Mouse (Mus musculus) lung, adult 2 months (tissue): ENCODE data around the gene Rtkn2. TPM values are rescaled to one million over a fixed set of nuclear protein-coding genes. Genes with fewer than 3 reads are reported as not detected.
A peak's percentile ranks its signal among the peaks of the same experiment; 100 is the strongest.

Experiments used
- DNase-seq: peaks from one replicate; pipeline ENCODE4 v3.0.0; 2022
- H3K4me1 ChIP-seq: fragments of 200-500 bp; 2 replicates; pipeline ENCODE4 v1.6.1; 2011; ENCODE audit warnings: low read length; ENCODE audit not compliant: control insufficient read depth, insufficient read depth
- H3K4me3 ChIP-seq: fragments of 200-500 bp; replicated peaks from 2 replicates; pipeline ENCODE3; 2011; ENCODE audit warnings: low read depth, mild to moderate bottlenecking, control low read depth, low read length; ENCODE audit errors: extremely low read depth
- CTCF ChIP-seq: fragments of 200-500 bp; IDR thresholded peaks from 2 replicates; pipeline ENCODE4 v1.5.1; 2011; ENCODE audit warnings: mild to moderate bottlenecking, low read length, control low read depth; ENCODE audit not compliant: insufficient read depth
- POLR2A ChIP-seq: fragments of 200-500 bp; IDR thresholded peaks from 2 replicates; pipeline ENCODE4 v1.6.1; 2011; ENCODE audit warnings: low read depth, mild to moderate bottlenecking, control low read depth, low read length, borderline replicate concordance; ENCODE audit errors: extremely low read depth
- WGBS: fragments of 180-500 bp; shearing (Covaris S2); methylation state at CpG from one replicate; pipeline ENCODE4 v1.1.7; 2018; 5-methylcytosine and 5-hydroxymethylcytosine counted together
- polyA plus RNA-seq: library from polyadenylated mRNA; depleted of rRNA; stranded (reverse); fragments of >200 nt; gene quantifications from 2 replicates; pipeline ENCODE4 v1.2.3, GENCODE M21; 2012; rRNA removed

Rtkn2 gene
- 37.1 and 56.1 TPM in 2 replicates for polyA plus RNA-seq

DNA sequence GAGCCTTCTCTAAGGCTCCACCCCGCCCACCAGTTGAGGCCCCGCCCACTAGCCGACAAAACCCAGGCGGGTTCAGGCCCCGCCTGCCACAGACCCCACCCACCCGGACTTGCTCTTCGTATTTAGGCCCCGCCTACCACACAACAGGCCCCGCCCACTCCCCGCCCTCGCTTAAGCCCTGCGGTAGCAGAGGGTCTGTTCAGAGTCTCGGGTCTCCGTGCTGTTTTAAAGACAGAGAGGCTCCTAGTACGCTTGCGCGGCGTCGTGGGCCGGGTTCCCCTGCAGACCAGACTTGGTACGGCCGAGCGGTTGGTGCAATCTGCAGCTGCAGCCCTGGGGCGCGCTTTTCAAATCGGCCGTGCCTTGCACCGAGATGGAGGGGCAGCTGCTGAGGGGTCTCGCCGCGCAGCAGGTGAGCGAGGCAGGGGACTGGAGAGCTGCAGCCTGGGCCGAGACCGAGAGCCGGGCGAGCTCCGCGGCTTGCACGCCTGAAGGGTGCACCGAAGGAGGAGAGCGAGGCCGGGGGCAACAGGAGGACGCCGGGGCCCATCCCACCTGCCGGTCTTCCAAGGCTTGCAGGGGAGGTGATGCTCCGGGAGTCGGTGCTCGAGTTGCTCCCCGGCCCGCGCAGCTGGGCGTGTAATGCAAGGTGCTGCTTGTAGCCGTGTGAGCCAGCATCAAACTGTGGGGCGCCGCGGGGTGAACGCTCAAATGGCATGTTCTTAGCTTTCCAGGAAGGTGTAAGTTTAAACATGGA is at the start of gene Rtkn2:
TSS of gene Rtkn2 (plus strand) at position 170 of the 757 bp plus-strand sequence.
- Histone ChIP-seq H3K4me1 (no peaks in the 10 kb centered on the region), H3K4me3 (peak within 1 kb of the TSS; percentile 65)
- peak; percentile 86 for DNase-seq
- TF ChIP-seq POLR2A (peak; percentile 37; the same call in 1 of the 2 replicates), CTCF (no peak)
- under 1% methylated on average over 57 of the region's 57 CpGs for WGBS

DNA sequence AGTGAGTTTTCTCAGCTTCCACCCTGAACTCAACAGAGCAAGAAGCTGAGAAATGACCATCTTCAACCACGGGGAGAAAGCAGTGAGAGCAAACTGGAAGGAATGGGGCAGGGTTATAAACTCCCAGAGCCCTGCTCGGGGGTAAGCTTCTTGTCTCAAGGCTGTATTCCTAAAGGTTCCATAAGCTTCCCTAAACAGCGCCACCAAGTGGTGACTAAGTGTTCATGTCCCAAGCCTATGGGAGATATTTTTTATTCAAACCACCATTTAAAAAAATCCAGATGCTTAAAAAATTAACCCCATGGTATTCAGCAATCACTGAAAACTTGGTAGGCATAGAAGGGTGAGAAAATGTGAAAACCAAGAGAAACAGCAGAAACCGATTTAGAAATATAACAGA is 48.0 kb upstream of the Rtkn2 start:
- no peaks in the 10 kb centered on the region for H3K4me1 ChIP-seq
- TF ChIP-seq CTCF (no peak), POLR2A (no peak)
- H3K4me3 ChIP-seq, result no peak overlapping the region
- DNase-seq, result no peak
- WGBS, result 83% methylated on average over 4 of the region's 4 CpGs

DNA sequence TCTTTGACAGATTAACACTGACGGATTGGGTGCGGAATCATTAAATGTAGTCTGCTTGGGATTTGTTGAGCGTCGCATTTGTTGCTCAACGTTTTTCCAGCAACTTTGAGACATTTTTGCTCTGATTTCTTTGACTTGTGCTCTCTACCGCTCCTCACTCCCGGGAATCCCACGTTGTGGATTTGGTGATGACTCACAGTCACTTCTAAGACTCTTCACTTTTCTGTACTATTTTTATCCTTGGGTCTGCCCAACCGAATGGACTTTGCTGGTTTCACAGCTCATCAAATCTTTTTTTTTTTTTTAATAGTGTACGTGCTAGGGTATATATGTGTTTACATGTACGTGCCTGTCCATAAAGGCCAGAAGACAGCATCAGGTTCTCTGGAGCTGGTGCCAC is 46.6 kb upstream of the Rtkn2 start:
- WGBS, result 63% methylated on average over 11 of the region's 11 CpGs
- DNase-seq, result no peak
- no peak overlapping the region for H3K4me3 ChIP-seq
- no peaks in the 10 kb centered on the region for H3K4me1 ChIP-seq
- no peak for TF ChIP-seq POLR2A
- no peak for TF ChIP-seq CTCF

DNA sequence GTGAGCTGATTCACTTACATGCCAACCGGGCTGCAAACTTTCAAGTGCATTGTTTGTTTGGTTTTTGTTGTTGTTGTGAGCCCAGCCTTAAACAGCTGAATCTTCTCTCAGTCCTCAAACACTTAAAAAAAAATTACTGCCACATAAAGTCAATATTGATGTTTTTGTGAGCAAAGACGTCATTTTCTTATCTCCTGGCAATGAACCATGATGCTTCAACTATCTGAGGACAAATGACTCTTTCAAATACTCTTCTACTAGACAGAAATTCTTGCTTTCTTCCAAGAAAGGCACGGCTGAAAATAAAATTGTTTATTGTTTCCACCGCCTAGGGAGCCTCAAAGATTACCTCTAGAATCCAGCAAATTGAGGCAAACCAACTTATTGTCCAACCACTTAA is 42.4 kb upstream of the Rtkn2 start:
- H3K4me3 ChIP-seq, result no peak overlapping the region
- TF ChIP-seq POLR2A, result no peak
- TF ChIP-seq CTCF, result no peak
- 38% methylated on average over 4 of the region's 4 CpGs for WGBS
- peaks cover 2% of the 10 kb centered on the region for H3K4me1 ChIP-seq
- no peak for DNase-seq

DNA sequence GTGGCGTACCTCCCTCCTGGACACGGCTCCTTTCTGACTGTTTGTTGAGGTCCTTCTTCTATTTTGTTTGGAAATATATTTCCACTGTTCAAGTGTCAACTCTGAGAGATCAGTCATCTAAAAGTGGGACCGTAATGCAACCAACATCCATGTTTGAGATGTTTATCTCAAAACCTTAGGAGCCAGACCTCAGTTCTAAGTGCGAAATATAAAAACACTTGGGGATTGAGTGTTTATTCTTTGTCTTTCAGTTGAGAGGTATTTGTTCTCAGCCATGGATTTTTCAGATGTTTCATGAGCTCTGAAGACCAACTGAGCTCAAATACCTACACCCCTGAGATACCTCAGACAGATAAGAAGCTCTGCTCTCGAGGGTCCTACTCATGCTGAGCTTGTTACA is 41.6 kb upstream of the Rtkn2 start:
- H3K4me3 ChIP-seq, result peak overlapping the region; percentile 14

DNA sequence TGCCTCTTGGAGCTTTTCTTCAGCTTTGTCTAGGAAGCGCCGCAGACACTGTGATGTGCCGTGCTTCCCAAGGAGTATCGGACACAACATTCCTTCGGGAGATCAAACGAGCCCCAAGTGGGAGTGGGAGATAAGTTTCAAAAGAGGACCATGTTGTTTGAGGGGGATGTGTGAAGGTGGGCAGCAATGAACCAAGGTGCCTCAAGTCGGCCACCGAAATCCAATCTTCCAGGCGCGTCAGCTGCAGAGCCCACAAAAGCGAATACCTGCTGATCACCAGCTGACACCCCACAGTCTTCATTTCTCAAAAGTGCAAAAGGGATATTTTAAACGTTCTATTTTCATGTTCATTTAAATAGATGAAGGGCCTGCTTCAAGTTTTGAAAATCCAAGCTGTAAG is 39.8 kb upstream of the Rtkn2 start:
- peaks cover 2% of the 10 kb centered on the region for H3K4me1 ChIP-seq
- TF ChIP-seq CTCF (no peak), POLR2A (no peak)
- H3K4me3 ChIP-seq, result no peak overlapping the region
- DNase-seq, result no peak
- WGBS, result 74% methylated on average over 12 of the region's 12 CpGs

More for the DNA sequence above, 41.6 kb upstream of the Rtkn2 start:
- peaks cover 2% of the 10 kb centered on the region for H3K4me1 ChIP-seq
- WGBS, result 71% methylated on average over 5 of the region's 5 CpGs
- DNase-seq, result no peak
- TF ChIP-seq CTCF (no peak), POLR2A (no peak)

DNA sequence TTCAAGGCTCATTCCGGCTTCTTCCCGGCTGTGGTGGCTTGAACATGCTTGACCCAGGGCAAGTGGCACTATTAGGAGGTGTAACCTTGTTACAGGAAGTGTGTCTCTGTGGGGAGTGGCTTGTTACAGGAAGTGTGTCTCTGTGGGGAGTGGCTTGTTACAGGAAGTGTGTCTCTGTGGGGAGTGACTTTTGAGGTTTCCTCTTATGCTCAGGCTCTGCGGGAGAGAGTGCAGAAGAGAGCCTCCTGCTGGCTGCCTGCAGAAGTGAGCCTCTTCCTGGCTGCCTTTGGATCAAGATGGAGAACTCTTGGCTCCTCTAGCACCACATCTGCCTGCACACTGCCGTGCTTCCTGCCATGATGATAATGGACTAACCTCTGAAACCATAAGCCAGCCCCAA is 35.9 kb upstream of the Rtkn2 start:
- H3K4me1 ChIP-seq, result peaks cover 3% of the 10 kb centered on the region; the same call in 1 of the 2 replicates
- no peak for TF ChIP-seq CTCF
- 82% methylated on average over 4 of the region's 4 CpGs for WGBS

DNA sequence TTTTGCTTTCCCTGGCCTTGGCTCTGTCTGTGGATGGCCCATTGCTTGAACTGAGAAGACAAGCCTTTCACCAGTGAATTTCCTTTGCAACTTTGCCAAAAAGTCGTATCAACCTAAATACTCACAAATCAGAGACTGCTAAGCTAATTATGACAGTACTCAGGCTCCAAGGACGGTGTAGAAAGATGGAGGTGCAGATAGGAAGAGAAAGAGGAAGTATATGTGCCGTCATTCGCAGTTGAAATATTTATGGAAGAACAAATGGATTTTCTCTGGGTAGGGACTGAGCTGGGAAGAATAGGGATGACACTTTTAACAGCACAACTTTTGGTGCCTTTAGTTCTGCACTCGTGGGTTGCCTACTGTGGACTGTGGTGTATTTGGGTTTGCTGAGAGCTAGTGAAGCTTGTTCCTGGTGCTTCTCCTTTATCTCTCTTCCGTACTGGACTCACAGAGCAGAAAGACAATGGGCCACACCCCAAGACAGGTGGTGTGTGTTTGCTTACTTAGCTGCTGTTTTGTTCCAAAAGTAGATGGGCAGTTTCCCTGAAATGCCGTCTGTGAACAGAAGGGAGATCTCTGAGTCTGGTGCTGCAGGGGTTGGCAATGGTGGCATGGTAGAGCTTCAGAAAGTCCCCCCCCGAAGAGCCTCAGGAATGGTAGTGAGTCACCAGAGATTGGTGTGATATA is 29.2 kb upstream of the Rtkn2 start:
- 50% methylated on average over 8 of the region's 8 CpGs for WGBS
- peaks cover 3% of the 10 kb centered on the region; the same call in 1 of the 2 replicates for H3K4me1 ChIP-seq
- DNase-seq, result no peak
- TF ChIP-seq CTCF (no peak), POLR2A (no peak)
- H3K4me3 ChIP-seq, result no peak overlapping the region

More for the DNA sequence above, 35.9 kb upstream of the Rtkn2 start:
- no peak overlapping the region for H3K4me3 ChIP-seq
- DNase-seq, result no peak

DNA sequence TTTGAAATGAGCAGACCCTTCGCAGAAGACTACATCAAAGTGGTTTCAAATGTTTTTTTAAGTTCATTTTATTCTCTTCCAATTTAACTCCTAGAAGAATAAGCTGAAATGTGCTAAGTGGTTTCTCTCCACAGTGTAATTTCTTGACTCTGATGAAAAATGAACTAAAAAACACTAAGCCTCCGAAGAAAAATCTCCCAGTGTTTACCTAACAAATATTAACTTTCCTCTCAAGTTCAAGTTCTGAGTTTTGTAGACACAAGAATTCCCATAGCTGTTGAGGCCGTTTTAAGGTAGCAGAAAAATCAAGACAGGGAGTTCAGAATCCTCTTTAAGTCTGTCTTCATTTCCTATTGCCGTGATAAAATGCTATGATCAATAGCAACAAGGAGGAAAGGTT is 27.7 kb upstream of the Rtkn2 start:
- WGBS, result 53% methylated on average over 4 of the region's 4 CpGs
- no peak for TF ChIP-seq CTCF
- TF ChIP-seq POLR2A, result no peak
- Histone ChIP-seq H3K4me1 (peaks cover 2% of the 10 kb centered on the region; the same call in 1 of the 2 replicates), H3K4me3 (no peak overlapping the region)
- no peak for DNase-seq

DNA sequence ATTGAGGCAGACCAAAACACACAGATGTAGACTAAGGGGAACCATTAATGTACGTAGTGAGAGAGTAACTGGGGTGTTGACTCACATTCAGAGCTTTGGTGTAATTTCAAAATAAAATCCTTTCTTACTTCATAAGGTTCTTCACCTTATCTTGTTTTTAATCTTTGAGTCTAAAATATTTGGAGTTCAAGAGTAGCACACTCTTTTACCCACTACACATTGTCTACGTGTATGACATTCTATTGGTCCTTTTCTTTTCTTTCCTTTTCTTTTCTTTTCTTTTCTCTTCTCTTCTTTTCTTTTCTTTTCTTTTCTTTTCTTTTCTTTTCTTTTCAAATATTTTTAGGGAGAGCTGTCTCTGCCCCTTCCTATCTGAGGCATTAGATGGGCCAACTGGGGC is 23.4 kb upstream of the Rtkn2 start:
- no peak for DNase-seq
- no peak overlapping the region for H3K4me3 ChIP-seq
- 86% methylated on average over 2 of the region's 2 CpGs for WGBS
- H3K4me1 ChIP-seq, result no peaks in the 10 kb centered on the region
- no peak for TF ChIP-seq CTCF
- no peak for TF ChIP-seq POLR2A
